Mouse (Mus musculus): ENCODE data around the gene Kdm4b. TPM values are rescaled to one million over a fixed set of nuclear protein-coding genes. Genes with fewer than 3 reads are reported as not detected.

The Kdm4b gene
- total and polyA plus RNA-seq, 3 experiments, result 9.1 to 27.5 TPM; not detected in 1

DNA sequence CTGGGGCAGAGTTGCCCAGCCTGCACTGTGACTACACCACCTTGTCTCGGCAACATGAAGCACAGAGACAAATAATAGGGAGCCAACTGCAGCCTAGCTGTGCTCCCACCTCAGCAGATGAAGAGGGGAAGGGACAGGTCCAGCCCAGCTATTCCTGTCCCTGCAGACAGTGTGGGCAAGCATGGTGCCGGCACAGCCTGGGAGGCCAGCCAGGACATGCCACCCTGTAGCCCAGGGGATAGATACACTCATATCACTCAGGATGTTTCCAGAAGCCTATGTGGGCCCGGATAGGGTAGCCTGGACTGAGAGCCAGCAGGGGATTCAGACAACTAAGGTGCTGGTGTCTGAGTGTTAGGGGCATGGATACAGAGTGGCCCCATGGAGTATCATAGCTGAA lies 74.4 kb downstream of the Kdm4b start:
- Histone ChIP-seq H3K27ac (ENCODE audit: control insufficient read depth, low read depth, low read length) (no peak overlapping the region), H3K9me3 (replicated peaks; ENCODE audit: insufficient read depth, low read length) (no peaks in the 10 kb centered on the region), H3K36me3 (ENCODE audit: control insufficient read depth in 1 of 2, insufficient read depth in 2 of 2, low read length in 2 of 2) (no peaks in the 10 kb centered on the region; a peak in 1 of 4 replicates), H3K4me3 (ENCODE audit: control insufficient read depth in 1 of 2, insufficient read depth in 1 of 2, low read depth in 2 of 2, low read length in 2 of 2) (no peak overlapping the region), H3K79me2 (ENCODE audit: control insufficient read depth, insufficient read depth, low read length, poor library complexity) (no peaks in the 10 kb centered on the region), H3K27me3 (ENCODE audit: control insufficient read depth in 1 of 2, insufficient read depth in 2 of 2, low read length in 2 of 2) (no peaks in the 10 kb centered on the region), H3K9ac (ENCODE audit: control insufficient read depth, low read depth, low read length, poor library complexity, severe bottlenecking) (no peak overlapping the region), H3K4me1 (ENCODE audit: control insufficient read depth in 1 of 2, insufficient read depth in 2 of 2, low read length in 2 of 2) (no peaks in the 10 kb centered on the region)
- no peak for DNase-seq (ENCODE audit: low read depth, low spot score)
- TF ChIP-seq JUND (IDR thresholded peaks at IDR 0.05; ENCODE audit: low read depth, low read length), result no peak
- no peak for TF ChIP-seq ZMIZ1 (IDR thresholded peaks at IDR 0.05; ENCODE audit: low read depth, low read length)
- no peak for TF ChIP-seq CTCF (IDR thresholded peaks at IDR 0.05 in 2 of 3, conservative IDR thresholded peaks at IDR 0.05 in 1 of 3; ENCODE audit: control insufficient read depth in 1 of 3, insufficient read depth in 1 of 3, low read depth in 2 of 3, low read length in 3 of 3, poor library complexity in 1 of 3, severe bottlenecking in 1 of 3)
- TF ChIP-seq MYC (IDR thresholded peaks at IDR 0.05; ENCODE audit: low read depth, low read length), result no peak
- no peak for TF ChIP-seq BHLHE40 (IDR thresholded peaks at IDR 0.05; ENCODE audit: borderline replicate concordance, low read depth, low read length)
- TF ChIP-seq KAT2A (conservative IDR thresholded peaks at IDR 0.05; ENCODE audit: low read depth, low read length), result no peak
- no peak for TF ChIP-seq ZNF384 (IDR thresholded peaks at IDR 0.05; ENCODE audit: low read depth, low read length)
- TF ChIP-seq E2F4 (IDR thresholded peaks at IDR 0.05; ENCODE audit: borderline replicate concordance, low read depth, low read length), result no peak
- no peak for TF ChIP-seq CHD1 (IDR thresholded peaks at IDR 0.05; ENCODE audit: low read depth, low read length)
- TF ChIP-seq GATA1 (IDR thresholded peaks at IDR 0.05; ENCODE audit: low read depth, low read length), result no peak
- TF ChIP-seq NELFE (IDR thresholded peaks at IDR 0.05; ENCODE audit: low read depth, low read length), result no peak
- no peak for TF ChIP-seq TCF12 (IDR thresholded peaks at IDR 0.05; ENCODE audit: low read depth, low read length)
- no peak for TF ChIP-seq TBP (IDR thresholded peaks at IDR 0.05; ENCODE audit: low read depth, low read length)
- TF ChIP-seq USF1 (IDR thresholded peaks at IDR 0.05; ENCODE audit: low read depth, low read length), result no peak
- TF ChIP-seq POLR2AphosphoS2 (IDR thresholded peaks at IDR 0.05; ENCODE audit: low read length), result no peak
- TF ChIP-seq POLR2A (IDR thresholded peaks at IDR 0.05; ENCODE audit: control insufficient read depth in 1 of 2, insufficient read depth in 1 of 2, low read depth in 1 of 2, low read length in 2 of 2, poor library complexity in 1 of 2), result no peak

DNA sequence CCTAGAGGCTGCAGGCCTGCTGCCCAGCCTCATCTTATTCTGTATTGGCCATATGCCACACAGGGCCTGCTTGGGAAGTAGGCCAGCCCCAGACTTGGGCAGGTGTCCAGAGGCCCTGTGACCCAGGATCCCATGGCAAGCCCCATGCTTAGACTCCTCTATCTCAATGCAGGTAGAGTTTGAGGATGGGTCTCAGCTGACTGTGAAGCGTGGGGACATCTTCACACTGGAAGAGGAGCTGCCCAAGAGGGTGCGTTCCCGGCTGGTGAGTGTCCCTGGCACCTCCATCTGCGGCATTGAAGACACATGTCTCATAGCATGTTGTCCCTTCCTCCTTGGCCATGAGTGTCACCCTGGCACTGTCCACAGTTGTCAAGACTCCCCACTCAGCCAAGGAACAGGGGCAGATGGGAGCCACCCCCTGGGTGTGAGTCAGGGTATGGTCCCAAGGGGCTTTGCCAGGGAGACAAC lies 75.2 kb downstream of the Kdm4b start:
- no peak overlapping the region for H3K4me3 ChIP-seq (ENCODE audit: control insufficient read depth in 1 of 2, insufficient read depth in 1 of 2, low read depth in 2 of 2, low read length in 2 of 2)
- H3K27ac ChIP-seq (ENCODE audit: control insufficient read depth, low read depth, low read length), result no peak overlapping the region
- TF ChIP-seq MXI1 (IDR thresholded peaks at IDR 0.05; ENCODE audit: low read depth, low read length) (no peak), KAT2A (conservative IDR thresholded peaks at IDR 0.05; ENCODE audit: low read depth, low read length) (no peak), MAZ (IDR thresholded peaks at IDR 0.05; ENCODE audit: low read depth, low read length) (no peak), TBP (IDR thresholded peaks at IDR 0.05; ENCODE audit: low read depth, low read length) (no peak), MYB (IDR thresholded peaks at IDR 0.05; ENCODE audit: low read depth, low read length) (no peak), RCOR1 (IDR thresholded peaks at IDR 0.05; ENCODE audit: low read depth, low read length) (no peak), MAFK (IDR thresholded peaks at IDR 0.05; ENCODE audit: borderline replicate concordance, low read depth, low read length) (no peak), POLR2AphosphoS5 (IDR thresholded peaks at IDR 0.05; ENCODE audit: borderline replicate concordance, low read depth, low read length) (no peak), SIN3A (IDR thresholded peaks at IDR 0.05; ENCODE audit: low read length) (no peak), RAD21 (IDR thresholded peaks at IDR 0.05; ENCODE audit: low read depth, low read length) (no peak), CHD2 (IDR thresholded peaks at IDR 0.05; ENCODE audit: low read length) (no peak), MAX (IDR thresholded peaks at IDR 0.05; ENCODE audit: low read length) (no peak), EP300 (IDR thresholded peaks at IDR 0.05; ENCODE audit: low read depth in 1 of 2, low read length in 2 of 2) (no peak), GATA1 (IDR thresholded peaks at IDR 0.05; ENCODE audit: low read depth, low read length) (no peak), ZC3H11A (IDR thresholded peaks at IDR 0.05; ENCODE audit: low read depth, low read length) (no peak), POLR2AphosphoS2 (IDR thresholded peaks at IDR 0.05; ENCODE audit: low read length) (no peak), HCFC1 (IDR thresholded peaks at IDR 0.05; ENCODE audit: low read depth, low read length) (no peak)
- no peaks in the 10 kb centered on the region for H3K27me3 ChIP-seq (ENCODE audit: control insufficient read depth in 1 of 2, insufficient read depth in 2 of 2, low read length in 2 of 2)
- H3K79me2 ChIP-seq (ENCODE audit: control insufficient read depth, insufficient read depth, low read length, poor library complexity), result no peaks in the 10 kb centered on the region
- no peaks in the 10 kb centered on the region; a peak in 1 of 4 replicates for H3K36me3 ChIP-seq (ENCODE audit: control insufficient read depth in 1 of 2, insufficient read depth in 2 of 2, low read length in 2 of 2)
- no peak overlapping the region for H3K9ac ChIP-seq (ENCODE audit: control insufficient read depth, low read depth, low read length, poor library complexity, severe bottlenecking)
- no peaks in the 10 kb centered on the region for H3K9me3 ChIP-seq (replicated peaks; ENCODE audit: insufficient read depth, low read length)
- no peak for DNase-seq (ENCODE audit: low read depth, low spot score)
- H3K4me1 ChIP-seq (ENCODE audit: control insufficient read depth in 1 of 2, insufficient read depth in 2 of 2, low read length in 2 of 2), result no peaks in the 10 kb centered on the region; a peak in 1 of 4 replicates

Data from MEL (cell line).